Mouse (Mus musculus) liver, adult (tissue): Measurements from ENCODE around the gene 3110070M22Rik.
A peak's percentile ranks its signal among the peaks of the same experiment; 100 is the strongest.

ENCODE experiments used
- GATA4 ChIP-seq: IDR thresholded peaks from 2 replicates; pipeline ENCODE4 v1.6.1; 2014; ENCODE audit warnings: mild to moderate bottlenecking, low read length; ENCODE audit not compliant: insufficient replicate concordance

The 3110070M22Rik gene

GRCm38 (mm10) chr13:119487880-119488580, at the start of gene 3110070M22Rik, which contains the start of gene Tmem267:
Gene 3110070M22Rik (minus strand): TSS chr13:119488383.
Gene Tmem267 (plus strand): TSS chr13:119488039.
- no peak for TF ChIP-seq GATA4

- no peak for TF ChIP-seq GATA4
These were observed 829 bp downstream of the 3110070M22Rik start for GRCm38 (mm10) chr13:119487354-119487753.

- no peak for TF ChIP-seq GATA4
These were observed 10.4 kb downstream of the 3110070M22Rik start for GRCm38 (mm10) chr13:119477789-119478188.

- TF ChIP-seq GATA4, result no peak
These were observed 11.6 kb downstream of the 3110070M22Rik start for GRCm38 (mm10) chr13:119476631-119477030.

- TF ChIP-seq GATA4, result peak; percentile 42; the same call in 1 of the 2 replicates
These were observed 25.3 kb downstream of the 3110070M22Rik start, which contains the start of gene 4833420G17Rik for GRCm38 (mm10) chr13:119462596-119463560. Gene 4833420G17Rik (plus strand): TSS chr13:119462768.

GRCm38 (mm10) chr13:119461900-119462595, 26.1 kb downstream of the 3110070M22Rik start:
- no peak for TF ChIP-seq GATA4

- TF ChIP-seq GATA4, result no peak; the same call in 1 of the 2 replicates
These were observed 31.8 kb downstream of the 3110070M22Rik start for GRCm38 (mm10) chr13:119456342-119456741.

GRCm38 (mm10) chr13:119455082-119455481, 33.1 kb downstream of the 3110070M22Rik start:
- TF ChIP-seq GATA4, result no peak

GRCm38 (mm10) chr13:119453563-119453962, 34.6 kb downstream of the 3110070M22Rik start:
- TF ChIP-seq GATA4, result no peak

GRCm38 (mm10) chr13:119442244-119442643, 45.9 kb downstream of the 3110070M22Rik start:
- TF ChIP-seq GATA4, result no peak
